ENCODE assay signal across 25 mouse cellular contexts in genomic region chr9:14966787-14967186, GRCm38 (mm10).
A peak's percentile ranks its signal among the peaks of the same experiment; 100 is the strongest.
DNase-seq lines count a peak whose midpoint lies in the region; ATAC-seq and TF ChIP-seq lines count a peak whose summit lies in the region.
"Had no signal": no experiment of that assay in that cellular context is flagged by ENCODE, and none has a peak within 500 bp of the region (broad histone marks: within the 10 kb centered on the region; RNA-seq: fewer than 3 reads in every experiment).

No protein-coding gene starts in this region.

- no peaks in the 10 kb centered on the region for H3K27me3 ChIP-seq in thymus, adult 2 months (ENCODE audit: control insufficient read depth, insufficient read depth, low read length)
- no peaks in the 10 kb centered on the region for H3K27me3 ChIP-seq in hindbrain, embryonic 14.5 days (ENCODE audit: control insufficient read depth, insufficient read depth, low read length)
- H3K27me3 ChIP-seq: forebrain, embryonic 13.5 days; liver, embryonic 15.5 days; midbrain, embryonic 12.5 days had no signal

- H3K4me2 ChIP-seq in hindbrain, embryonic 14.5 days (replicated peaks), result no peak overlapping the region
- H3K4me2 ChIP-seq: forebrain, embryonic 13.5 days; liver, embryonic 15.5 days; midbrain, embryonic 12.5 days had no signal

- H3K4me1 ChIP-seq in thymus, adult 2 months (replicated peaks; ENCODE audit: control insufficient read depth, insufficient read depth, low read length), result peaks cover 3% of the 10 kb centered on the region; the same call in 1 of the 2 replicates
- H3K4me1 ChIP-seq in hindbrain, embryonic 14.5 days (replicated peaks; ENCODE audit: control insufficient read depth, insufficient read depth, low read length), result no peaks in the 10 kb centered on the region
- H3K4me1 ChIP-seq: forebrain, embryonic 13.5 days; midbrain, embryonic 12.5 days had no signal

- H3K36me3 ChIP-seq in thymus, adult 2 months (ENCODE audit: control insufficient read depth, insufficient read depth, low read length), result no peaks in the 10 kb centered on the region
- no peaks in the 10 kb centered on the region for H3K36me3 ChIP-seq in hindbrain, embryonic 14.5 days (replicated peaks; ENCODE audit: control insufficient read depth, insufficient read depth)
- H3K36me3 ChIP-seq: liver, embryonic 15.5 days; midbrain, embryonic 12.5 days had no signal

- TF ChIP-seq POLR2A in thymus, adult 2 months (IDR thresholded peaks at IDR 0.05; ENCODE audit: control insufficient read depth, extremely low read depth, insufficient read depth, low read length, poor library complexity), result no peak

- no peak for TF ChIP-seq CTCF in thymus, adult 2 months (IDR thresholded peaks at IDR 0.05; ENCODE audit: borderline replicate concordance, control insufficient read depth, extremely low read depth, insufficient read depth, low read length, poor library complexity)

- H3K9me3 ChIP-seq in hindbrain, embryonic 14.5 days (ENCODE audit: control insufficient read depth, low read length), result no peaks in the 10 kb centered on the region
- H3K9me3 ChIP-seq: forebrain, embryonic 13.5 days; liver, embryonic 15.5 days; megakaryocyte, embryonic 14.5 days; midbrain, embryonic 12.5 days had no signal

- WGBS in thymus, adult 2 months, result 14% methylated on average over 4 of the region's 4 CpGs
- 62% methylated on average over 4 of the region's 4 CpGs for WGBS in hindbrain, embryonic 14.5 days

- H3K9ac ChIP-seq in hindbrain, embryonic 14.5 days, result no peak overlapping the region
- H3K9ac ChIP-seq: forebrain, embryonic 13.5 days; liver, embryonic 15.5 days; midbrain, embryonic 12.5 days had no signal

- H3K27ac ChIP-seq in thymus, adult 2 months (ENCODE audit: control insufficient read depth, insufficient read depth, low read length), result peak overlapping the region; percentile 19; the same call in 1 of the 2 replicates
- H3K27ac ChIP-seq in hindbrain, embryonic 14.5 days, result no peak overlapping the region
- H3K27ac ChIP-seq: forebrain, embryonic 13.5 days; hindbrain, postnatal 0 days; liver, embryonic 15.5 days; midbrain, embryonic 12.5 days had no signal

- no peak for ATAC-seq in hindbrain, embryonic 14.5 days (ENCODE audit: low FRiP score)
- ATAC-seq: forebrain, embryonic 13.5 days; hindbrain, postnatal 0 days; intestine, postnatal 0 days had no signal

- peak; percentile 4 for DNase-seq in ovary, adult 18-20 months (ENCODE audit: low spot score)
- no peak for DNase-seq in ovary, postnatal 14 days (ENCODE audit: low spot score)
- peak; percentile 37 for DNase-seq in T-cell, adult 2 months (ENCODE audit: low spot score)
- DNase-seq in thymus, adult 2 months, result peak; percentile 30
- peak; percentile 39 for DNase-seq in thymus, postnatal 4 days
- no peak for DNase-seq in frontal cortex, postnatal 14 days (ENCODE audit: low spot score in 2 of 2)
- no peak for DNase-seq in cerebellum, adult 8-10 months
- no peak for DNase-seq in hindbrain, embryonic 14.5 days (ENCODE audit: low spot score)
- DNase-seq: adrenal gland, adult 2 months; adrenal gland, postnatal 36 days; B cell, adult 2 months; cerebellum, adult 18-20 months; cerebellum, postnatal 14 days; gastrocnemius, postnatal 10 days; heart, postnatal 14 days; kidney, adult 9 months; kidney, postnatal 25 days; lung, postnatal 36 days; right cerebral cortex, postnatal 4 days had no signal

- H3K4me3 ChIP-seq in thymus, adult 2 months (ENCODE audit: control insufficient read depth, insufficient read depth, low read length), result no peak overlapping the region
- no peak overlapping the region for H3K4me3 ChIP-seq in hindbrain, embryonic 14.5 days (replicated peaks; ENCODE audit: low read length)
- H3K4me3 ChIP-seq: forebrain, embryonic 13.5 days; liver, embryonic 15.5 days; megakaryocyte, embryonic 14.5 days; midbrain, embryonic 12.5 days had no signal

Comparison
In these comparisons a context has a peak if more than half of its experiments do, and no peak if none do; other contexts are left out.
1. DNase-seq: peak in ovary, adult 18-20 months (single experiment), T-cell, adult 2 months (single experiment), thymus, adult 2 months (single experiment) and thymus, postnatal 4 days (single experiment); none in ovary, postnatal 14 days (single experiment), frontal cortex, postnatal 14 days (0 of 2), cerebellum, adult 8-10 months (single experiment) and hindbrain, embryonic 14.5 days (single experiment).